Mouse (Mus musculus) liver, embryonic 14 days (tissue): Measurements from ENCODE around the gene Itsn1. TPM values are rescaled to one million over a fixed set of nuclear protein-coding genes. Genes with fewer than 3 reads are reported as not detected.

Experiments used
- polyA plus RNA-seq: library from polyadenylated mRNA; depleted of rRNA; stranded (reverse); fragments of >200 nt; gene quantifications from 2 replicates; pipeline ENCODE4 v1.2.3, GENCODE M21; 2012; rRNA removed

Itsn1 gene
- polyA plus RNA-seq = 48.9 and 52.5 TPM in 2 replicates

GRCm38 (mm10) chr16:91729066-91729482 is at the start of gene Itsn1:
Itsn1 (plus strand) TSS chr16:91729281.

GRCm38 (mm10) chr16:91688619-91689334 is 40.3 kb upstream of the Itsn1 start, which contains the start of gene Donson:
Donson (minus strand) TSS chr16:91688770.

GRCm38 (mm10) chr16:91728123-91729065 is 687 bp upstream of the Itsn1 start, which contains the start of gene Cryzl1:
Cryzl1 (minus strand) TSS chr16:91728975.

Other genes with a start within 250 kb of the Itsn1 start
- gene Ifnar1, start 244.0 kb upstream of the Itsn1 start, polyA plus RNA-seq = 10.5 and 12.6 TPM in 2 replicates
- 3.8 and 5.2 TPM in 2 replicates for gene Ifngr2, start 182.2 kb upstream of the Itsn1 start, polyA plus RNA-seq
- 2.7 and 3.5 TPM in 2 replicates for gene Tmem50b, start 131.5 kb upstream of the Itsn1 start, polyA plus RNA-seq
- 0.76 and 0.85 TPM in 2 replicates for gene Dnajc28, start 110.3 kb upstream of the Itsn1 start, polyA plus RNA-seq
- gene Gart, start 82.3 kb upstream of the Itsn1 start, polyA plus RNA-seq = 41.1 and 44.3 TPM in 2 replicates
- gene Son, start 81.8 kb upstream of the Itsn1 start, polyA plus RNA-seq = 66.9 and 78.7 TPM in 2 replicates
- 24.6 and 29.8 TPM in 2 replicates for gene Donson, start 40.5 kb upstream of the Itsn1 start, polyA plus RNA-seq
- gene Cryzl1, start 306 bp upstream of the Itsn1 start, polyA plus RNA-seq = 18.5 and 19.7 TPM in 2 replicates